Mouse (Mus musculus) liver, postnatal 0 days (tissue): ENCODE measurements around the gene Golga4. TPM values are rescaled to one million over a fixed set of nuclear protein-coding genes. Genes with fewer than 3 reads are reported as not detected.

Source experiments
- ATAC-seq: fragments of 200-750 bp; cut with Nextera tagmentation; 2 replicates; pipeline ENCODE4 v1.8.0; 2017; ENCODE audit warnings: mild to moderate bottlenecking, moderate library complexity
- DNase-seq: peaks from one replicate; pipeline ENCODE4 v3.0.0-alpha.2; 2016
- H3K27ac ChIP-seq: fragments of 300-500 bp; sonication (generic); 2 replicates; pipeline ENCODE4 v1.5.1; 2014; ENCODE audit warnings: antibody characterized with exemption, moderate library complexity, mild to moderate bottlenecking, low read depth
- H3K27me3 ChIP-seq: fragments of 300-500 bp; sonication (generic); 2 replicates; pipeline ENCODE4 v1.6.1; 2014; ENCODE audit warnings: low read length, control low read depth, mixed read lengths; ENCODE audit not compliant: insufficient read depth
- H3K36me3 ChIP-seq: fragments of 300-500 bp; sonication (generic); replicated peaks from 2 replicates; pipeline ENCODE4 v1.6.1; 2014; ENCODE audit warnings: mild to moderate bottlenecking, control low read depth, low read length, moderate library complexity, mixed read lengths; ENCODE audit not compliant: insufficient read depth
- H3K4me1 ChIP-seq: fragments of 300-500 bp; sonication (generic); 2 replicates; pipeline ENCODE4 v1.6.1; 2014; ENCODE audit warnings: antibody characterized with exemption, mild to moderate bottlenecking, control low read depth; ENCODE audit not compliant: insufficient read depth
- H3K4me2 ChIP-seq: fragments of 300-500 bp; sonication (generic); 2 replicates; pipeline ENCODE4 v1.6.1; 2014; ENCODE audit warnings: low read depth, mild to moderate bottlenecking, low read length, moderate library complexity, mixed read lengths
- H3K4me3 ChIP-seq: fragments of 300-500 bp; sonication (generic); 2 replicates; pipeline ENCODE4 v1.5.1; 2014; ENCODE audit warnings: low read depth, low read length
- H3K9ac ChIP-seq: fragments of 300-500 bp; sonication (generic); replicated peaks from 2 replicates; pipeline ENCODE4 v1.6.1; 2014; ENCODE audit warnings: mild to moderate bottlenecking, moderate library complexity
- H3K9me3 ChIP-seq: fragments of 300-500 bp; sonication (generic); 2 replicates; pipeline ENCODE4 v1.6.1; 2016; ENCODE audit warnings: mild to moderate bottlenecking, control low read depth, low read length, mixed read lengths
- CTCF ChIP-seq: sonication (generic); IDR thresholded peaks from 2 replicates; pipeline ENCODE4 v1.5.1; 2016; ENCODE audit warnings: antibody characterized with exemption, low read depth
- EP300 ChIP-seq: IDR thresholded peaks from 2 replicates; pipeline ENCODE4 v1.6.1; 2016; ENCODE audit warnings: antibody characterized with exemption, low read depth, mild to moderate bottlenecking
- WGBS: fragments of 180-500 bp; shearing (Covaris S2); extraction: QIAGEN DNeasy Blood & Tissue Kit; methylation state at CpG from one replicate; pipeline ENCODE4 v1.1.7; 2014; ENCODE audit not compliant: insufficient replicate concordance; 5-methylcytosine and 5-hydroxymethylcytosine counted together
- polyA plus RNA-seq: library from polyadenylated mRNA; unstranded; fragments of >200 nt; fragmentation: Nextera tagmentation; extraction: Ambion mirVana; gene quantifications from 2 replicates; pipeline ENCODE4 v1.2.1, GENCODE M21; 2015

Gene Golga4
- polyA plus RNA-seq, 1 experiment from 2014 or later = 12.5 TPM

- no peak overlapping the region for H3K4me3 ChIP-seq
- H3K9ac ChIP-seq = no peak overlapping the region
- no peaks in the 10 kb centered on the region for H3K4me1 ChIP-seq
- ATAC-seq (no peak), DNase-seq (no peak)
- 72% methylated on average over 4 of the region's 4 CpGs for WGBS
- peaks cover 53% of the 10 kb centered on the region for H3K36me3 ChIP-seq
- no peak overlapping the region for H3K27ac ChIP-seq
- no peak overlapping the region for H3K4me2 ChIP-seq
- TF ChIP-seq EP300 (no peak), CTCF (no peak)
- no peaks in the 10 kb centered on the region for H3K27me3 ChIP-seq
- H3K9me3 ChIP-seq = no peaks in the 10 kb centered on the region
Measured at GRCm38 (mm10) chr9:118570865-118571264, 64.8 kb downstream of the Golga4 start.

- Histone ChIP-seq H3K27me3 (no peaks in the 10 kb centered on the region), H3K27ac (no peak overlapping the region), H3K36me3 (peaks cover 60% of the 10 kb centered on the region), H3K4me2 (no peak overlapping the region), H3K9me3 (no peaks in the 10 kb centered on the region), H3K9ac (no peak overlapping the region), H3K4me3 (no peak overlapping the region), H3K4me1 (no peaks in the 10 kb centered on the region)
- DNase-seq = no peak
- no peak for ATAC-seq
- 69% methylated on average over 4 of the region's 4 CpGs for WGBS
- TF ChIP-seq EP300 = no peak
- no peak for TF ChIP-seq CTCF
Measured at GRCm38 (mm10) chr9:118571701-118572100, 65.6 kb downstream of the Golga4 start.

- no peaks in the 10 kb centered on the region for H3K9me3 ChIP-seq
- DNase-seq (no peak), ATAC-seq (no peak)
- TF ChIP-seq EP300 (no peak), CTCF (no peak)
- no peaks in the 10 kb centered on the region for H3K27me3 ChIP-seq
- WGBS = 80% methylated on average over 5 of the region's 5 CpGs
- H3K4me2 ChIP-seq = no peak overlapping the region
- peaks cover 67% of the 10 kb centered on the region for H3K36me3 ChIP-seq
- H3K4me1 ChIP-seq = no peaks in the 10 kb centered on the region
- no peak overlapping the region for H3K9ac ChIP-seq
- H3K27ac ChIP-seq = no peak overlapping the region
- no peak overlapping the region for H3K4me3 ChIP-seq
Measured at GRCm38 (mm10) chr9:118574911-118575310, 68.8 kb downstream of the Golga4 start.

DNA sequence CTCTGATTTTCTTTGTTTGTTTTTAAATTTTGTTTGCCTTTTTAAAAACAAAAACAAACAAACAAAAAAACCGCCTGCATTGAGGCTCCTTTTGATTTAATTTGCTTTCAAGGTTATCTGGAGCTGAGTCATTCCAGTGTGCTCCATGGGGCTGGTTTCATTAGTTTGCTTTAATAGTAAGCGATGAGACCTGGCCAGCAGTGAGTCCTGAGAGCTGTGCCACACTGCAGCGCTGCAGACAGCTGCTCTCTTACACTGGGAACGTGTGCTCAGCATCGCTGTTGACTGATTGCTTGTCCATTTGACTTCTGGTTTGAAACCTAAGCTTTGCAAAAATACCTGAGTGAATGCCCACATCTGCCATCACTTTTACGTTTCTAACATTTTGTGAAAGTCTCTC lies 74.3 kb downstream of the Golga4 start:
- no peak overlapping the region for H3K4me2 ChIP-seq
- no peaks in the 10 kb centered on the region for H3K9me3 ChIP-seq
- peaks cover 48% of the 10 kb centered on the region for H3K36me3 ChIP-seq
- no peak for DNase-seq
- no peaks in the 10 kb centered on the region for H3K4me1 ChIP-seq
- 78% methylated on average over 6 of the region's 6 CpGs for WGBS
- ATAC-seq = no peak
- H3K4me3 ChIP-seq = no peak overlapping the region
- no peak overlapping the region for H3K9ac ChIP-seq
- TF ChIP-seq EP300 (no peak), CTCF (no peak)
- no peak overlapping the region for H3K27ac ChIP-seq
- H3K27me3 ChIP-seq = no peaks in the 10 kb centered on the region

DNA sequence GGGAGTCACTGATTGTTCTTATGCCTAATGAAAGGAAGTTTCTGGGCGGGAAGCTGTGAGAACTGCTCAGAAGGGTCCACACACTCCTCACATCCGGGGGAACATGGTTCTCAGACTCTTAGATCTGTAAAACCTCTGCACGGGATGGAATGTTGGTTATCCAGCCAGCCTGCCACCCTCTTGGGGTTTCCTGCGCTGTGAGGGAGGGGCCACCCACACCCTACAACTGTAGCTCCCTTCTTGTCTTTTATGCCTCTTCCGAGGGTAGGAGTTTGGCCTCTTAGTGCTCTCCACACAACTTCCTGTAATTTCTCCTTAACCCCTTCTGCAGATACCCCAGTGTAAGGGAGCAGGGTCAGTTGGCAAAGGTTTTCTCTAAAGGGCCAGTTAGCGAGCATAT lies 76.7 kb downstream of the Golga4 start:
- Histone ChIP-seq H3K4me2 (no peak overlapping the region), H3K4me3 (no peak overlapping the region), H3K27ac (no peak overlapping the region), H3K27me3 (no peaks in the 10 kb centered on the region), H3K9me3 (no peaks in the 10 kb centered on the region), H3K9ac (no peak overlapping the region), H3K36me3 (peaks cover 30% of the 10 kb centered on the region), H3K4me1 (no peaks in the 10 kb centered on the region)
- WGBS = 38% methylated on average over 6 of the region's 6 CpGs
- TF ChIP-seq EP300 = no peak
- no peak for TF ChIP-seq CTCF
- no peak for DNase-seq
- ATAC-seq = no peak

DNA sequence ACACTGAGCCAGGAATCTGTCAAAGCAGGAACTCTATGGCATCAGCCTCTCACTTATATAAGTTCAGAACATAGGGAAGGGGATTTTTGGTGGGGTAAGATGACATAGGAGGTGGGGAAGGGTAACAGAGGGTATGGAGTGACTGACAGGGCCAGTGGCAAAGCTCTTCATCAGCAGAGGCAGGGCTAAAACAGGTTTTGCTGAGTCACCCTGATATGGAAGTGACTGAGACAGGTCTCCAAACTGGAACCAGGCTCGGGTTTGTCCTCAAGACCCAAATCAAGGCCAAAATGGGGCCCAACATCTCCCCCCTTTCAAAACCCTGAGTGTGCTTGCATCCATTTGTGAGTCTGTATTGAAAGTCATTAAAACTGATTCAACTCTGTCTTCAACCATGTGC lies 78.8 kb downstream of the Golga4 start:
- Histone ChIP-seq H3K27ac (no peak overlapping the region), H3K4me1 (0 out of 2 replicates have a peak, but pooled peaks cover 2% of the 10 kb centered on the region), H3K4me3 (no peak overlapping the region), H3K9me3 (no peaks in the 10 kb centered on the region), H3K36me3 (peaks cover 13% of the 10 kb centered on the region), H3K4me2 (no peak overlapping the region), H3K27me3 (no peaks in the 10 kb centered on the region), H3K9ac (no peak overlapping the region)
- DNase-seq (no peak), ATAC-seq (no peak)
- WGBS = 36% methylated on average over 1 of the region's 1 CpGs
- TF ChIP-seq CTCF (no peak), EP300 (no peak)

DNA sequence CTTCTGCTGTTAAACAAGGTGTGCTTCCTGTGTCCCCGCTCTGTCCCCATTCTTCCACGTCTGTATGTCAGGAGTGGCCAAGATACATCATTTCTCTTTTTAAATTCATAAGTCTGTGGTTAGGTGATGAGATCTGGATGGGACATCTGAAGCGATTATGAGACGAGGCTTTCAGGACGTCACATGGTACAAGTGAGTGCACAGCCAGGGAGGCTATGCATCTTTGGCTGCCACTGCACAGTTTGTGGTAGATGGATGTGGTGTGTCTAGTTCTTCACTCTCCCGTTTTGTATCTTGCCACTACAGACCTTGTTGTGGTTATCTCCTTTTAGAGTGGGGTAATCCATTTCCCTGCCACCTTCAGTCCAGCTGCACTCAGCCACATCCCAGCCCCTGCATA lies 79.9 kb downstream of the Golga4 start:
- TF ChIP-seq CTCF = no peak
- TF ChIP-seq EP300 = no peak
- Histone ChIP-seq H3K4me3 (no peak overlapping the region), H3K9ac (no peak overlapping the region), H3K4me2 (no peak overlapping the region), H3K9me3 (no peaks in the 10 kb centered on the region), H3K27ac (no peak overlapping the region), H3K27me3 (no peaks in the 10 kb centered on the region), H3K4me1 (0 out of 2 replicates have a peak, but pooled peaks cover 2% of the 10 kb centered on the region), H3K36me3 (peaks cover 4% of the 10 kb centered on the region; the same call in 1 of the 2 replicates)
- WGBS = 46% methylated on average over 6 of the region's 6 CpGs
- no peak for ATAC-seq
- DNase-seq = no peak
